Mouse (Mus musculus) layer of hippocampus, adult 9-10 months (tissue): ENCODE results near the gene Vars.
"Not testable (repeated sequence)": the region's sequence is repeated elsewhere in the genome, so short reads cannot be mapped to it uniquely, and the experiment has no call there.

Experiments used
- DNase-seq: peaks from one replicate; pipeline ENCODE4 v3.0.0; 2022; ENCODE audit warnings: low spot score

Vars gene

DNA sequence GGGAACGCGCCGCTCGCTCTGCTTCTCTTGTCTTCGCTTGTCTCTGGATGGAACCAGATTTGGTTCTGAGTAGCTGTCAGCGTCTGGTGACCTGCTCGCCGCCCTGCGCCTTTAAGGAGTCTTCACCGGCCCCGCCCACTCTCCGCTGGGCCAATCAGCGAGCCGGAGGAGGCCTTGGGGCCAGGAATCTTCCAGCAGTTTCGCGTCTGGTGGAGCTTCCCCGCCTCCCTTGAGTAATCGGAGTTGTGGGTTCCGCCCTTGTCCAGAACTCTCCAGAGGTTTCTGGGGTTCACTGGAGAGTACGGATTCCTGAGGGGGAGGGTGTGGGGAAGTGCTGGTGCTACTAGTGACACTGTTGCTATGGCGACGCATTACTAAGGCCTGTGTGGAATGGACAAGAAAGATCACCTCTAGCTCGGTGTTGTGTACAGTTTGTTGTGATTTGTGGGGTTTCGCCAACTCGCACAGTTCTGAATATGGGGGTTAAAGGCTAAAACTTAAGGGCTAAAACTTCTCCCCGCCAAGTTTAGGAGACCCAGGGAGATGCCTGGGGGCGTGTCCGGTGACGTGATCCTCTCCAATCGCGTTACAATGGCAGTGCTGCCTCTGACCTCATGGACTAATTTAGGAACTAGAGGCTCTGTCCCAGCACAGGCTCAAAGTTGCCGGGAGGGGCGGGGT lies 28.6 kb upstream of the Vars start, which contains the start of the genes Hspa1a and Hspa1l:
Gene Hspa1a (minus strand): TSS at position 88 of the 681 bp plus-strand sequence.
Gene Hspa1l (plus strand): TSS at position 635 of the 681 bp plus-strand sequence.
- peak; percentile 71 for DNase-seq

- DNase-seq: no peak
Observed at GRCm38 (mm10) chr17:34975581-34976492, 24.9 kb upstream of the Vars start.

GRCm38 (mm10) chr17:34977000-34977399 lies 23.8 kb upstream of the Vars start:
- DNase-seq: no peak

- no peak for DNase-seq
Observed at GRCm38 (mm10) chr17:34978239-34978638, 22.5 kb upstream of the Vars start.

DNA sequence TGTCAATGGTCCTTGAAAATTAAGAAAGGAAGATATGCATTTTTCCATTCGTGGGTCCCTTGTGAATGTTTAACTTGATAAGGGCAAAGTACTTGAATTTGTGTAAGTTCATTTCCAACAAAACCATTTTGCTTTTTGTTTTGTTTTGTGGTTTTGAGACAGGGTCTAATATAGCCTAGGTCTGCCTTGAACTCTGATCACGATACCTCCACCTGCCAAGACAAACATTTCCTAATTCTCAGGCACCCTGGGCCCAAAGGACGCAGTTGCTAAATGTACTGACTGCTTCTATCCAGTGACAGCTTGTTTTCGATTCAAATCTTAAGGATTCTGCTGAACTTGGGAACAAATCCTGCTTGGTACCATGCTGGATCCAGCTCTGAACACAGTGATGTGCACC lies 21.2 kb upstream of the Vars start:
- no peak for DNase-seq

DNA sequence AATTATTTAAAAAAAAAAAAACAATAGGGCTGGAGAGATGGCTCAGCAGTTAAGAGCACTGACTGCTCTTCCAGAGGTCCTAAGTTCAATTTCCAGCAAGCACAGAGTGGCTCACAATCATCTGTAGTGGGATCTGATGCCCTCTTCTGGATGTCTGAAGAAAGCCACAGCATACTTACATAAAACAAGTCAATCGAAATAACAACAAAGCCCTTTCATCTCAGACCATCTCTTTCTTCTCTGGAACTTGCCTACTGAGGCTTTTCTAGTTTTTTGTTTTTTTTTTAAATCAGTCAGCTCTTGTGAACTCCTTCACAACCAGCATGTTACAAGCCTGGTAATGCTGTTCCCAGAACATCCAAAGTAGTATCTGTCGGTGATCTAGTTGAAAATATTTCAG lies 20.1 kb upstream of the Vars start:
- DNase-seq: no peak

- peak; percentile 80 for DNase-seq
Observed at GRCm38 (mm10) chr17:34981690-34982180, 19.1 kb upstream of the Vars start, which contains the start of gene Lsm2. Lsm2 (plus strand) TSS chr17:34981862.

GRCm38 (mm10) chr17:34982328-34982727 lies 18.5 kb upstream of the Vars start:
- no peak for DNase-seq

GRCm38 (mm10) chr17:34984218-34984617 lies 16.6 kb upstream of the Vars start:
- DNase-seq: no peak

DNA sequence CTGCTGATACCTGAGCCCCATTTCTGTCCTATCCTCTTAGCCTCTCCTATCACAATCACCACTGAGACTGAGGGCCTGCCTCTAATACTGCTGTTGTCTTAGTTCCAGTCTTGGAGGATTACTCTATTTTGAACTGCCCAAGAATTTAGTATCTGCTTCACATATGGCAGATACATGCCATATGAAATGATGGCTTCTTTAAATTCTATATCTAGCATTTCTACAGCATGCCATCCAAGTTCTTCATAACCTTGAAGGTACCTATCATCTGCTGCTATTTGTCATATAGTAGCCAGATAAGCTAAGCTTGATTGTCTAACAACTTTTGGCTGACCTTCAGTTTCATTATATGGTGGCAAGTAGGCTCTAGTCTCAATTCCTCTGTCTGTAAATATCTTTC lies 6.0 kb upstream of the Vars start:
- no peak for DNase-seq

DNA sequence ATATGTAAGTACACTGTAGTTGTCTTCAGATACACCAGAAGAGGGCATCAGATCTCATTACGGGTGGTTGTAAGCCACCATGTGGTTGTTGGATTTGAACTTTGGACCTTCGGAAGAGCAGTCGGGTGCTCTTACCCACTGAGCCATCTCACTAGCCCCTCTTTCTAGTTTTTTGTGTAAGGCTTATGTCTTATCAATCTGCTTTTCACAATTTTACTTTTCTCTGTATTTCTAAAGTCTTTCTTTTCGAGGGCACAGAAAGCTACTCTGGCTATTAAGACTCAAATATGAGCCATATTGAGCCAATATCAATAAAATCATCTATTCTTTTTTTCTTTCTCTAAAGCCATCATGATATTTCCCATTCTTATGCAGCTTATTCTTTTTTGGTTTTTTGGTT lies 5.6 kb upstream of the Vars start:
- not testable (repeated sequence) for DNase-seq

- not testable (repeated sequence) for DNase-seq
Observed at GRCm38 (mm10) chr17:34995927-34996326, 4.9 kb upstream of the Vars start.

DNA sequence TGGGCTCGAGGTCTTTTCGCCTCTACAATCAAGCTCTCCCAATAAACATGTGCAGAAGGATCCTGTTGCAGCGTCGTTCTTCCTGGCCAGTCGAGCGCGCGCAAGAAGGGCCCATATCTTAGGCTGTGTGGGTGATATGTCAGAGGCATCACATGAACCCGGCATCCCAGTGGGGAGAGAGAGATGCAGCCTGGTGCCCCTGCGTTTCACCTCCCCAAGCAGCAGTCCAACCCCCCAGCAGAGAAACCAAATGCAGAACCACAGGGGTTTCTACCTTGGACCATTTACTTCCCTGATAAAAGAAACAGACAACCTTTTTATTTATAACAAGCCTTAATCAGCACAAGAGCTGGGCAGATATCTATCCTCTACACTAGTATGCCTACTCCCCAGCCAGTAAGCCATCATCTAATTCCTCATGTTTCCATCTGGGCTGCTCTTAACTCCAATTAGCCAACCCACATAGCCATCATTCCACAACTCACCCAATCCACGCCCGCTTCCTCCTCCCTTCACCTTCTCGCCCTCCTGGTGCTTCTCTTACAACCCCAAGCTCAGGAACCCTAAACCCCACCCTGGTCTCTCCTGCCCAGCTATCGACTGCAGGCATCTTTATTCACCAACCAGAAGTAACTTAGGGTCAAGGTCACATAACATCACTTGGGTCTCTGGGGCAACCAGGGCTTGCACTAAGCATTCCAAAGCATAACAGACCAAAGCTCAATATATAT lies 4.2 kb upstream of the Vars start:
- DNase-seq: no peak

- DNase-seq: no peak
Observed at GRCm38 (mm10) chr17:34997142-34997483, 3.7 kb upstream of the Vars start.

DNA sequence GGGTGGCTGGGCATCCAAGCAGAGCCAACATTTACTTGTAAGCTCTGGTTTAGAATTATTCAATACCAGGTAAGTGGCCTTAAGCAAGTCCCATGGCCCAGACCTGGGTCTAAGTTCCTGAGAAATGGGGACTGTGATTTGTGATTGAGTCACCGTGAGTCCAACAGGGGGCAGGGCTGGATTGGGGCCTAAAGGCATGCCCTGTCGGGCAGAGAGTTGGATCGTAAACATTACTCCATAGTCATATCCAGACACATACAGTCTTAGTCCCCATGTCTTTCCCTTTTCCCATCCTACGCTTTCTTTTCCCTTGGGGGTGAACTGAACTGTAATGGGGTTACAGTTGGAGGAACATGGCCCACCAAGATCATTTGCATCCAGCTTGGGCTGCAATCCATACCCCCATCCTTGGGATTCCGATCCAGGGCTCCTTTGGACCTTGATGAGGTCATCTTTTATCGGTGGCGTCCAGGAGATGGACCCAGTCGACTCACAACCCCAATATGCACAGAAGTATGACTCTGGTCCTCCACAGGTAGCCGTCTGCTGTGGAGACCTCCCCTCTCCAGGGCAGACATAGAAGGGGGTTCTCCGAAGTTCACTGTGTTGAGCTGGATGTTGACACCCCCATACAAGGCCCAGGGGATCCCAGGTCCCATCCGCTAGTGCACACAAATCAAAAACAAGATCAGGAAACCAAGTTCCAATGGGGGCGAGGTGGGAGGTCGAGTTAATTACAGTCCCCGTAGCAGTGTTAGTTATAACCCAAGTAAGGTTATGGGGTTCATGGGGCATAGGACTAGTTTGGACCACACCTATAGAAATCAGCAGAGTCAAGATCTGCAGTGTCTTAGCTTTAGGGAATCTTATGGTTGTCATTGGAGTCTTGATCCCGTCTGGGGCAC lies 2.0 kb upstream of the Vars start:
- DNase-seq: no peak

DNA sequence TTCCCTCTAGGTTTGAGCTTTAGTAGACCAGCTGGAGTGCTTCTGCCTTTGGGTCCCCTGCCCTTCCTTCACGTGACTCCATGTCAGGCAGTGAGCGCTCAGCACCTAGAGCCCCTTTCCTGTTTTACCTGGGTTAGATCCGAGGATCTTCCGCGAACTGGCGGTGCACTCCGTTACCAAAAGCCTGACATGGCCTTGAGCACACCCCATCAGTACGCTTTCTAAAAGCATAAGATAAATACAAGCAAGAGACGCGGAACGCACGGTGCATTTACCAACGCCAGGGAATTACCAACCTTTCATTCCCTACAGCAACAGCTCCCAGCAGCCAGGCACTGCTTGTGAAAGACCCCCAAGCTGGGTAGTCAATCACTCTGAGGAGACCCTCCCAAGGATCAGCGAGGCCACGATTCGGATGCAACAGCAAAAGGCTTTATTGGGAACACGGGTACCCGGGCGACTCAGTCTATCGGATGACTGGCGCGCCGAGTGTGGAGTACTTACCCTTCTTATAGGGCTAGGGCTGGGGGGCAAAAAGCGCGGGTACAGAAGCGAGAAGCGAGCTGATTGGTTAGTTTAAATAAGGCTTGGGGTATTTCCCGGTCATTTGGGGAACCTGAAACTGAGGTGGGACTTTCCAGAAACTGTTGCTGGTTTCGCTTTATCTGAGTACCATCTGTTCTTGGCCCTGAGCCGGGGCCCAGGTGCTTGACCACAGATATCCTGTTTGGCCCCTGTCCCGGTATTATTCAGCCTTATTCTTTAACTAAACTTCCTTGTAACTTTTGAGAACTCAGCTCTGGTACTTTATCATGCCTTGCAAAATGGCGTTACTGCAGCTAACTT lies 693 bp upstream of the Vars start:
- DNase-seq: not testable (repeated sequence)

GRCm38 (mm10) chr17:35001452-35002152 lies 815 bp downstream of the Vars start:
- no peak for DNase-seq

- DNase-seq: no peak
Observed at GRCm38 (mm10) chr17:35002153-35002865, 1.5 kb downstream of the Vars start.
